Mouse (Mus musculus) heart, postnatal 4 days (tissue): ENCODE data around the gene Olfr172. TPM values are rescaled to one million over a fixed set of nuclear protein-coding genes. Genes with fewer than 3 reads are reported as not detected.

Experiments used
- DNase-seq: peaks from one replicate; pipeline ENCODE4 v3.0.0; 2021
- microRNA-seq, 2 experiments: library from miRNA; unstranded; fragments of <30 nt; microRNA quantifications; one replicate each; pipeline ENCODE4 v1.2.0; 2021 to 2022
- total RNA-seq, 2 experiments: library from RNA; stranded (reverse); gene quantifications; 2 replicates each; pipeline ENCODE4 v1.2.3; 2021

Olfr172 gene
- not detected for total RNA-seq

DNA sequence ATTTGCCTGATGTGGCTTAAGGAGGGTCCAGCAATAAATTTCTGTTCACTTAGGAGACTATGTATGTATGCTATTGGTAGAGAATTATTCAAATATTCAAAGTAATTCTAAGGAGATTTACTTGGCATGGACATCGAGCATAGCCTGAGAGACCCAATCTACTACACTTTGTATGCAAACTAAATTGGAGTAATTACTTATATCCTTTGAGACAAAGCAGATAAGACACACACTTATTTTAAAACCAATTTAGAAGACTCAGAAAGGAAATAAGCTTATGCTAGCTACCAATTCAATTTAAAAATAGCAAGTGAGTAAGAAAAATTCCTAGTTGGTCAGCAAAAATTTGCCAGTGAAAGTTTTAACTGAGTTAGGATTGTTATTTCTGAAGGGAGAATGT is at the start of gene Olfr172:
Gene Olfr172, minus strand, starts transcription at position 101 of the 400 bp plus-strand sequence.
- no peak for DNase-seq

DNA sequence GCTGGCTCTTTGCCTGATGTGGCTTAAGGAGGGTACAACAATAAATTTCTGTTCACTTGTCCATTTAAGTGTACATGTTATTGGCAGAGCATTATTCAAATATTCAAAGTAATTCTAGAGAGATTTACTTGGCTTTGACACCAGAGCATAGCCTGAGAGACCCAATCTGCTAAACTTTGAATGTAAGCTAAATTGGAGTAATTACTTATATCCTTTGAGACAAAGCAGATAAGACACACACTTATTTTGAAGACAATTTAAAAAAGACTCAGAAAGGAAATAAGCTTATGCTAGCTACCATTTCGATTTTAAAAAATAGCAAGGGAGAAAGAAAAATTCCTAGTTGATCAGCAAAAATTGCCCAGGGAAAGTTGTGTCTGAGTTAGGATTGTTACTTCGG is 37.2 kb upstream of the Olfr172 start, which contains the start of gene Olfr173:
Gene Olfr173, minus strand, starts transcription at position 101 of the 400 bp plus-strand sequence.
- DNase-seq = no peak

DNA sequence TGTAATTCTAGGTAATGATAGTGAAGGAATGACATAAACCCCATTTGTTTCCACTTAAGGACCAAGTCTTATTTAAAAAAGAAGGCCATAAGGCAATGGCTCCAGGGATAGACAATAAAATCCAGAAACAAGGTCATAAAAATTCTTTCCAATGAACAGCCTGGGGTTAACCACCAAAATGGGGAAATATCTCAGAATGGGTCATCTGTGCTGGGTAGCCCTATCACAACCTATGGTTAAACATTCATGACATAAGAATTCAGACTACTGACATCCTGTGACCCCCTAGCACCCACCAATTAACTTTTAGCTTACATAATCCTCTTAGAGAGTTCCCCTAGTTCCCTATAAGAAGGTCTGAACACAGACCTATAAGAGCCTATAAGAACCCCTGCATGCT is 6.8 kb downstream of the Olfr172 start:
- no peak for DNase-seq

DNA sequence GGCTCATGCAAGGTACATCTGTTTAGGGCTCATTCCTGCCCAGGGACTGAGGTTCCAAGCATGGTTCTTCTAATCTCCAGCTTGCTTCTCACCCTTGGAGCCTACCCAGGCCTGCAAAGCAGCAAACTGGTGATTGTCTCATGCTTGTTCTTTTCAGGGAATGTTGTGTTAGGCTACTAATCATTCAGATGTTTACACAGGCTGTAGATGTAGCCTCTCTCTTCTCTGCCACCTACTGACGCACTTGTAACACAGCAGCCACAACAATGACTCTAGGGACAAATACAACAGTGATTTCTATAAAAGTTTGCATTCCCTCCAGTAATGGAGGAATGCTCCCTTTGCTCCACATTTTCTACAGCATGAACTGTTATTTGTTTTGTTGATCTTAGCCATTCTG is 11.7 kb downstream of the Olfr172 start:
- no peak for DNase-seq

DNA sequence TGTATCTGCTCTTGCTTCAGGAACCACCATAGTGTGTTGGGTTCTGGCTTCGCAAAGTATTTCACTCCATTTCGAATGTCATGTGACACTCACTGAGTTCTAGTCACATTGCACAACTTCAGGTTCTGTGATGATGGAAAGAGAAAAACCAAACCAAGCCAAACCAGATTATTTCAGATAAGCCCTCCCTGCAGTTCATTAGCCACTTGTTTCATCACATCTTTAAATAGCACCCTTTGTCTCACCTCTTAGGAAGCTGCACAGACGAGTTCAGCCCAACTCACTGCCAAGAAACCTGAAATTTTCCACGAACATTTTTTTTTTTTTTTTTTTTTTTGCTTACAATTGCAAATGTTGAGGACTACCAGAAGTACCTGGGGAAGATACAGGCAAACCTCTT is 16.3 kb downstream of the Olfr172 start:
- DNase-seq = no peak

DNA sequence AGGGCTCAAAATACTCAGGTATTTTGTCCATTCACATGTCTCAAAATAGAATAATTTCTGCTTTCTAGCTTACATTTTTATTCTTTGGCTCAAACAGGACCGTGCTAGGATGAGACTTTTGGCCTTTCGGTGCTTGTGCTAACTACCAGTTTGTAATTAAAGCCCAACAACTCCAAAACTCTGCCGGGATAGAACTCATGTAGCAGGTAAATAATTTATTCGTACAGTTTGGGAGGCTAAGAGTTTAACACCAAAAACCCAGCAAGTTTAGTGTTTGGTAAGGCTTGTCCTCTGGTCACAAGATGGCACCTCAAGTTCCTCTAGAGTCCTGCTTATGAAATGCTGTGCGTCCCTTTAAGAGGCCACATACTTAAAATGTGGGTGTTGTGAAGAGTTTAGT is 22.2 kb downstream of the Olfr172 start:
- no peak for DNase-seq

DNA sequence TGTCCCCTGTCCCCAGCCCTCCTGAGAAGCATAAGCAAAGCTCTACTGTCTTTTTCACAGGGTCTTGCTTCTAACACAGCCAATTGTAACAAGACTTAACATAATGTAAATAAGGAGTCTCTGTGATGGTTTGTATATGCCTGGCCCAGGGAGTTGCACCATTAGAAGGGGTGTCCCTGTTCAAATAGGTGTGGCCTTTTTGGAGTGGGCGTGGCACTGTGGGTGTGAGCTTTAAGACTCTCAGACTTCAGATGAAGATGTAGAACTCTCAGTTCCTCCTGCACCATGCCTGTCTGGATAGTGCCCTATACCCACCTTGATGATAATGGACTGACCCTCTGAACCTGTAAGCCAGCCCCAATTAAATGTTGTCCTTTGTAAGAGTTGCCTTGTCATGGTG is 24.2 kb downstream of the Olfr172 start:
- no peak for DNase-seq

DNA sequence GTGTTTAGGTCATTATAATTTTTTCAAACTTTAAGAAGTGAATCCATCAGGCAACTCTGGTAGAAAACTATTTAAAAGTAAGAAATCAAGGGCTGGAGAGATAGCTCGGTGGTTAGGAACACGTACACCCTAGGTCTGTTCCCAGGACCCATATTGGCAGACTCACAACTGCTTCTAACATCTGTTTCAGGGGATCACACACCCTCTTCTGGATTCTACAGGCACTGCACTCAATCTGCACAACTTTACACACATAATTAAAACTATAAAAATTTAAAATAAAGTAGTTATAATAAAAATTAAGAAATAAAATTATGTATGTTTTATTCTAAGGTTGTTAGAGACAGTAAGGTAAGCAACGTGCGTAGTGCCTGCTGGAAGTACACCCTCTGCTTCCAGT is 24.8 kb downstream of the Olfr172 start:
- no peak for DNase-seq

DNA sequence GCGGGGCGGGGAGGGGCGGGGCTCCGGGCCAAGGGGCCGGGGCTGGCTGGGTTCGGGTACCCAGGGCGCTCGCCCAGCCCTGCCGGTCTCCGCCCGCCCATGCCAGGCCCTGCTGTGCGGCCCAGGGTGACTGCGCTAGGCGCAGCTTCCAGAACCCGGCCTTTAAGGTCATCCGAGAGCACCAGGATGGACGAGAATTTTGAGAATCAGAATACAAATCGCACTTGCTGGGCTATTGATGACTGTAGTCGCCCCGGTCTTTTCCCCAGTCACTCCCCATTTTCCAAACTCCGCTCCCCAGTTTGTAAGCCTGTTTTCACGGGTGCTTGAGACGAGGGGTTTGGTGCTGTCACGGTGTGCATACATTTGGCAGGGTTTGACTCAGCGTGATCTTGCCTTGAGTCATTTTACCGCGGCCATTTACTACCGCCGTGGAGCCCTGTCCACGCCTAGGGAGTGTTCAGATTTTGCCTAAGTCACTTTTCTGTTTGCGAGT is 34.8 kb downstream of the Olfr172 start:
- DNase-seq = no peak

DNA sequence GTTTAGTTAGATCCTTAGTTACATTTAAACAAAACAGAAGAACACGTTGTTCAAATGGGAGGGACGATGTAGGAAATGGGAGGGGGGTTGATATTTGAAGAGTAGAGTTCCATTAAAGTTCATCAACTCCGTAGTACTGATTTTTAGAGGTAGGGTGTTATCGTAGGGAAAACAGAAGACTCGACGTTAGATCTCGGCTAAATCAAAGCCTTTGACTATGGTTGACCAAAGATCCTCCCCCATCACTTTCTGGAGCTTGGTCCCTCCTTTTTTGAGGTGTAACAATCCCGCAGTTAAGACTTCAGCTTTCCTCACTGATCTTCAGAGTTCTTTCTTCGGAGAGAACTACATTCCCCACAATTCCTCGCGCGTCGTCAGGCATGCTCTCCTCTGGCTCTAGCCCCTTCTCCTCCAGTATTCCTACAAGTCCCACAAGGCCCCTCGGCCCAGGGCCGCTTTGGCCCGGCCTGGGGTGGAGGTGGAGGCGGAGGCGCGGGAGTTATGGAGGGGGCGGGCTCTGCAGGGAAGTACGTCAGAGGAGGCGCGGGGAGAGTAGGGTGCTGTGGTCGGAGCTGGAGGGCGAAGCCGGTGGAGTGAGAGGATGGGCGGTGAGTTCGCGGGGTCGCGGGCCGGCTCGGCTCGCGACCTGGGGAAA is 35.4 kb downstream of the Olfr172 start, which contains the start of gene Cldnd1:
Gene Cldnd1, plus strand, starts transcription at position 434 of the 655 bp plus-strand sequence.
- peak; percentile 96 for DNase-seq

DNA sequence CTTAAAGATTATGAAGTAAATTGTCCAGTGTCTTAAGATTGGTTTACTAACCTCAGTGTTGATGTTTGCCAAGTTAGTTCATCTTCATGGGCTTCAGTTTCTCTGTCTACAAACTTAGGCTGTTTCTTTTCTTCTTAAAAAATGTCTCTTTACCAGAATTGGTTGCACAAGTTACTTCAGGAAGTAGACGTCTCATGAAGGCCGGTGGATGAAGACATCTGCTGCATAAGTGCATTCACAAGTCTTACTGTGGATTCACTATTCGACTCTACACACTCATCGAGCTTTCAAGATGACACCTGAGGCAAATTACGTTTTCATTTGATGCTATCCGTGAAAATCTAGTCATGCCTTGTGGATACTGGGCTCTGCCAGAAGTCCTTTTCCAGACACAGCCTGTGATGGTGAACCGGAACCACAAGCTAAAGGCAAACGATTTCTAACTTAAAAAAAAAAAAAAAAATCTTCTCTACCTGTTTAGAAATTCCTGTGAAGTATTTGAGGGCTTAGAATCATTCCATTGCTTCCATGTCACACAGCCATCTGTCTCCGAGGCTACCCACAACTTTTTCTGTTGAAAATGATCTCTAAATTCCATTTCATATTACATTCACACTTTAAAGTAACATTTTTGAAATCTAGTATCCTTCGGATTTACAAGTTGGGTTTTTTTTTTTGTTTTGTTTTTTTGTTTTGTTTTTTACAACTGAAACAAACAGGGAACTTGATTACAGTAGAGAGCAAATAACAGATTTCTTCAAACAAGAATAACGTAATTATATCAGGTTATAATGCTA is 36.1 kb downstream of the Olfr172 start:
- no peak for DNase-seq

DNA sequence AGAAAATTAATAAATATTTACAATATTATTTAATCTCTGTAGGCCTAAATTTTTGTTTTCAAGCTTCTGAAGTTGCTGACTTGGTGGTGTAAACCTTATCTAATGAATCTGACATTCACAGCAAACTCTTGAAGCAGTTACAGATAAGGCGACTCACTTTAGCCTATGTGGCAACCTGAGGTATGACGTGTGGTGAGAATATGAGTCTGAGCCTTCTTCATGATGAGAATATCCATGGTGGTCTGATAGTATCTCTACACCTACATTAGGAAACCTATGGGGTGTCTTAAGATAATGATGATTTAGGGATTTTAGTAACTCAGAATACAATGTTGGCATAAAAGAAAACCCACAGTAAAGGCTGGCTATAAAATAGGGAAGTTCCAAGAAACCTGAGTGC is 40.7 kb downstream of the Olfr172 start:
- DNase-seq = no peak

DNA sequence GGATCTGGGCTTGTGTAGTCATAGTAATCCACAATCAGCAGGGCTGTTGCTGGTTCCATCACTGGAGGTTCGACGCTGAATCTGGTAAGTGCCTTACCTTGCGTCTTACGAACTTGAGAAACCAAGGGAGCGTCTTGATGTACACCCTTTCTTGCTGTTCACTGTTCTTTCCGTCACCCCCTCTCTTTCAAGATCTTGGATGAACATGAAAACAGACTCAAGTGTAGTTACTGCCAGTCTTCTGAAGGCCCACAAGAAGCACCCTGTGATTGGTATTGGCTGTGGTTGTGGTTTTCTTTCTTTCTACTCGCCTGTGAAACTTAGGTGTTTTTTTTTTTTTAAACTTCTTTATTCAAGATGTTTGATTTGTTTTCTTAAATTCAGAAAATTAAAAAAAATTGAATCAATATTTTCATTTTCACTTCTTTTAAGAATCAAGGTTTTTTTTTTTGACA is 44.3 kb downstream of the Olfr172 start, which contains the start of gene Gpr15:
Gene Gpr15, minus strand, starts transcription at position 405 of the 455 bp plus-strand sequence.
- no peak for DNase-seq

DNA sequence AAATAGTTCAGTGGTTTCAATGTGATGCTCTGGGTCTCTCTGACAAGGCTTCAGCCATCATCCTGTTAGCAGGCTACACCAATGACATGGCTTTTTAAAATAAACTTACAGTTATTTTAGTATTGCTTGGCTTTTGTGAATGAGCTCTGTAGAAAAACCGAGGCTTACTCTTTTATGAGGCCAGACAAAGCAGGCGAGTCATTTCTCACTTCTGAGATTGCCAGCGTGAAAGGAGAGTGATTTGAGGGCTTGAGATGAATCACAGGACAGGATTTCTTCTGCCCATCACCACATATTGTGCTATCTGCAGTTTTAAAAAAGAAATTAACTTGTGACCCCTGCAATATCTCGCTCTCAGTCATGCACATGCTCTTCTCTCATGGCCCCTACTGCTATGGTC is 48.0 kb downstream of the Olfr172 start:
- no peak for DNase-seq

DNA sequence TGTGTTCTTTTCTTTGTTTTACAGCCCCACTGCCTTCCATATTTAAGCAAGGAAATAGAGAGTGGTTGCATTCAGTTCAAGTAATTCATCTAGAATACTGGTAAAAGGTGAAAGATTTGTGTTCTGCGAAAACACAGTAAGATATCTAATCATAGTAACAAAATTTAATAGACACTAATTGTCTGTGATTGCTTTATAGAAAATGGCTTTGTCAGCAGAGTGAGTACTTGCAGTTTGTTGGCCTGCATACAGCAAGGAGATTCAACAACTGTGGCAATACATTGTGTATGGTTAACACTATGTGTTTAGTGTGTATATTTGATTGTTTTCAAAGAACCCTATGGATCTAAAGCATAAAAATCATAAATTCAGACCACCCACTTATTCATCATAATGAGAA is 49.8 kb downstream of the Olfr172 start:
- no peak for DNase-seq

DNA sequence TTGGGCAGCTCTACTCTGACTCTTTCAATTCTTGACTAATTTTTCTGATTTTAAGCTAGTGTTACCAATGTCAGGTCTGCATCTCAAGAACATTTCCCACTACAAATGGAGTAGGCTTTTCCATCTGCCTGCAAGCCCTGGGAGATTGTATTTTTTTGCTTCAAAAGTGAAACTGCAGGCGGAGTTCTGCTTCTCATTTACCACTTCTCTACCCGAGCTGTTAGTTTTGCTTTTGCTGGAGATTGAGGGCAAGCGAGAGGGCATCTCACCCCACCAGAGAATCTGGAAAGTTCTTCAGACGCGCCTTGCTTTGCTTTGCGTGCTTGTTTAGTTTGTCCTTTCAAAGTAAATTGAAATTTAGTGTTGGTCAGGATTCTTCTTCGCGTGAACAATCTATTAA is 50.8 kb downstream of the Olfr172 start:
- DNase-seq = no peak

Small RNA genes within 50 kb of the gene (microRNA-seq; reads per million reads assigned to microRNA genes)
- 0 reads per million in 2 experiments for gene Gm27564

Other genes starting within 250 kb of the Olfr172 start
- gene St3gal6, start 238.9 kb downstream of the Olfr172 start, total RNA-seq = 10 to 100 TPM; 23.4 to 29.1 TPM
- gene Gm813, start 146.2 kb downstream of the Olfr172 start, total RNA-seq = not detected
- not detected for gene E330017A01Rik, start 124.4 kb downstream of the Olfr172 start, total RNA-seq
- gene Cpox, start 92.9 kb downstream of the Olfr172 start, total RNA-seq = 10 to 100 TPM; 17.5 to 18.0 TPM
- not detected for gene Gpr15, start 44.1 kb downstream of the Olfr172 start, total RNA-seq
- 10 to 100 TPM; 73.2 to 79.4 TPM for gene Cldnd1, start 35.3 kb downstream of the Olfr172 start, total RNA-seq
- gene Olfr173, start 37.1 kb upstream of the Olfr172 start, total RNA-seq = not detected
- not detected for gene Olfr175-ps1, start 63.6 kb upstream of the Olfr172 start, total RNA-seq
- gene Olfr177, start 111.6 kb upstream of the Olfr172 start, total RNA-seq = not detected
- gene Olfr178, start 128.9 kb upstream of the Olfr172 start, total RNA-seq = not detected
- gene Olfr181, start 165.6 kb upstream of the Olfr172 start, total RNA-seq = not detected
- not detected for gene Olfr180, start 166.2 kb upstream of the Olfr172 start, total RNA-seq
- gene Olfr183, start 232.2 kb upstream of the Olfr172 start, total RNA-seq = not detected